ENCODE assay signal across 11 mouse cellular contexts in genomic region chr1:133434756-133435112, GRCm38 (mm10). TPM values are rescaled to one million over a fixed set of nuclear protein-coding genes. Genes with fewer than 3 reads are reported as not detected.
DNase-seq lines count a peak whose midpoint lies in the region; ATAC-seq and TF ChIP-seq lines count a peak whose summit lies in the region.
"Had no signal": no experiment of that assay in that cellular context is flagged by ENCODE, and none has a peak within 500 bp of the region (broad histone marks: within the 10 kb centered on the region; RNA-seq: fewer than 3 reads in every experiment).

No protein-coding gene starts in this region.

- H3K9me3 ChIP-seq in lung, embryonic 15.5 days: no peaks in the 10 kb centered on the region; the same call in 1 of the 2 replicates
- H3K9me3 ChIP-seq in intestine, postnatal 0 days (ENCODE audit: control insufficient read depth): no peaks in the 10 kb centered on the region

- no peak overlapping the region for H3K27ac ChIP-seq in cerebellum, adult 2 months (ENCODE audit: insufficient read depth, low read length)
- peak overlapping the region; percentile 72 for H3K27ac ChIP-seq in lung, embryonic 15.5 days
- no peak overlapping the region for H3K27ac ChIP-seq in intestine, postnatal 0 days (ENCODE audit: low read depth, low read length)
- peak overlapping the region; percentile 61 for H3K27ac ChIP-seq in small intestine, adult 2 months (ENCODE audit: insufficient read depth, low read depth, low read length)

- TF ChIP-seq POLR2A in cerebellum, adult 2 months (IDR thresholded peaks at IDR 0.05; ENCODE audit: borderline replicate concordance, insufficient read depth, low read length): no peak
- TF ChIP-seq POLR2A in small intestine, adult 2 months (IDR thresholded peaks at IDR 0.05; ENCODE audit: low read depth, low read length): no peak

- peak overlapping the region; percentile 15 for H3K4me3 ChIP-seq in cerebellum, adult 2 months (replicated peaks; ENCODE audit: insufficient read depth, low read depth, low read length)
- peak overlapping the region; percentile 35 for H3K4me3 ChIP-seq in lung, embryonic 15.5 days
- H3K4me3 ChIP-seq in intestine, postnatal 0 days (ENCODE audit: low read depth, low read length): 0 out of 2 replicates have a peak overlapping the region, but pooled peaks have one; percentile 13
- H3K4me3 ChIP-seq in small intestine, adult 2 months (ENCODE audit: low read depth, low read length): peak overlapping the region; percentile 54

- TF ChIP-seq CTCF in cerebellum, adult 2 months (IDR thresholded peaks at IDR 0.05; ENCODE audit: borderline replicate concordance, insufficient read depth, low read depth, low read length): no peak
- no peak for TF ChIP-seq CTCF in intestine, postnatal 0 days (IDR thresholded peaks at IDR 0.05; ENCODE audit: low read depth)
- TF ChIP-seq CTCF in small intestine, adult 2 months (IDR thresholded peaks at IDR 0.05; ENCODE audit: extremely low read depth, insufficient read length, insufficient replicate concordance, low read depth, low read length): no peak

- no peaks in the 10 kb centered on the region for H3K36me3 ChIP-seq in lung, embryonic 15.5 days
- no peaks in the 10 kb centered on the region for H3K36me3 ChIP-seq in intestine, postnatal 0 days (ENCODE audit: control insufficient read depth, insufficient read depth)
- H3K36me3 ChIP-seq in small intestine, adult 2 months (ENCODE audit: control insufficient read depth, insufficient read depth, low read length): no peaks in the 10 kb centered on the region

- no peaks in the 10 kb centered on the region for H3K4me1 ChIP-seq in cerebellum, adult 2 months (ENCODE audit: control insufficient read depth, insufficient read depth, low read length)
- H3K4me1 ChIP-seq in lung, embryonic 15.5 days: peaks cover 20% of the 10 kb centered on the region
- no peaks in the 10 kb centered on the region for H3K4me1 ChIP-seq in intestine, postnatal 0 days (replicated peaks; ENCODE audit: control insufficient read depth, insufficient read depth, low read length)
- H3K4me1 ChIP-seq in small intestine, adult 2 months (ENCODE audit: control insufficient read depth, insufficient read depth, insufficient read length, low read length): peaks cover 13% of the 10 kb centered on the region

- H3K9ac ChIP-seq in lung, embryonic 15.5 days: peak overlapping the region; percentile 22; the same call in 1 of the 2 replicates
- H3K9ac ChIP-seq in intestine, postnatal 0 days (ENCODE audit: low read depth, low read length): no peak overlapping the region

- intact Hi-C loops in left cerebral cortex, postnatal 10 days (cut with DNase I): no loop called here

- H3K27me3 ChIP-seq in cerebellum, adult 2 months (ENCODE audit: control insufficient read depth, insufficient read depth, low read length): no peaks in the 10 kb centered on the region
- H3K27me3 ChIP-seq in lung, embryonic 15.5 days: no peaks in the 10 kb centered on the region
- no peaks in the 10 kb centered on the region for H3K27me3 ChIP-seq in intestine, postnatal 0 days (replicated peaks; ENCODE audit: control insufficient read depth, insufficient read depth, low read length)
- H3K27me3 ChIP-seq in small intestine, adult 2 months (ENCODE audit: control insufficient read depth, insufficient read depth, low read length): no peaks in the 10 kb centered on the region

- H3K4me2 ChIP-seq in lung, embryonic 15.5 days: peak overlapping the region; percentile 62
- peak overlapping the region; percentile 54 for H3K4me2 ChIP-seq in intestine, postnatal 0 days (replicated peaks; ENCODE audit: low read depth)

- 12% methylated on average over 10 of the region's 10 CpGs for WGBS in cerebellum, adult 2 months
- 14% methylated on average over 10 of the region's 10 CpGs for WGBS in lung, embryonic 15.5 days
- WGBS in intestine, postnatal 0 days: 36% methylated on average over 10 of the region's 10 CpGs
- 31% methylated on average over 10 of the region's 10 CpGs for WGBS in small intestine, adult 2 months

- no peak for DNase-seq in cerebellum, adult 2 months
- DNase-seq in cerebellum, postnatal 10 days: no peak
- no peak for DNase-seq in lung, postnatal 10 days
- no peak for DNase-seq in adrenal gland, postnatal 14 days
- DNase-seq in left cerebral cortex, postnatal 10 days (ENCODE audit: extremely low spot score in 1 of 2, low spot score in 2 of 2): no peak
- DNase-seq: cerebellum, postnatal 36 days; thymus, postnatal 25 days had no signal

- peak; percentile 58; the same call in 1 of the 2 replicates for ATAC-seq in lung, embryonic 15.5 days (ENCODE audit: borderline replicate concordance, extremely low read depth, low FRiP score, low TSS enrichment)
- peak; percentile 13; the same call in 1 of the 2 replicates for ATAC-seq in intestine, postnatal 0 days
- ATAC-seq: activated CD4-positive, CD25-positive, alpha-beta regulatory T cell, adult 4 months had no signal

RNA-seq across cellular contexts. Expression of gene Sox13, which starts 10.6 kb away (rescaled TPM):
- polyA plus RNA-seq in cerebellum, adult 2 months (2012; rRNA removed): 13.6 and 15.4 TPM in 2 replicates
- polyA plus RNA-seq in lung, embryonic 15.5 days (2015; fragmentation: Nextera tagmentation; extraction: Ambion mirVana): 7.3 and 9.0 TPM in 2 replicates
- 12.3 and 12.6 TPM in 2 replicates for polyA plus RNA-seq in intestine, postnatal 0 days (2015; fragmentation: Nextera tagmentation; extraction: Ambion mirVana)
- 46.7 and 189 TPM in 2 replicates for polyA plus RNA-seq in small intestine, adult 2 months (2012; rRNA removed)
- 19.3 and 20.0 TPM in 2 replicates for total RNA-seq in adrenal gland, postnatal 14 days (2021)
- total RNA-seq in left cerebral cortex, postnatal 10 days (2021): 1 to 10 TPM; 7.5 to 9.4 TPM
- polyA plus RNA-seq: activated CD4-positive, CD25-positive, alpha-beta regulatory T cell, adult 4 months had no signal

Comparison
In these comparisons a context has a peak if more than half of its experiments do, and no peak if none do; other contexts are left out.
1. H3K27ac ChIP-seq: peak in lung, embryonic 15.5 days (single experiment) and small intestine, adult 2 months (single experiment); none in cerebellum, adult 2 months (single experiment) and intestine, postnatal 0 days (single experiment).
2. Peak in every context shown above with its lines, with median percentiles within 50 percentile points of each other: H3K4me3 ChIP-seq.